Mouse (Mus musculus) forelimb bud, embryonic 11.5 days (tissue): ENCODE results near the gene Wnk2.
A peak's percentile ranks its signal among the peaks of the same experiment; 100 is the strongest.

Experiments used
- DNase-seq: peaks from one replicate; pipeline ENCODE4 v3.0.0-alpha.2; 2012; ENCODE audit warnings: low read depth, low spot score

The Wnk2 gene

DNA sequence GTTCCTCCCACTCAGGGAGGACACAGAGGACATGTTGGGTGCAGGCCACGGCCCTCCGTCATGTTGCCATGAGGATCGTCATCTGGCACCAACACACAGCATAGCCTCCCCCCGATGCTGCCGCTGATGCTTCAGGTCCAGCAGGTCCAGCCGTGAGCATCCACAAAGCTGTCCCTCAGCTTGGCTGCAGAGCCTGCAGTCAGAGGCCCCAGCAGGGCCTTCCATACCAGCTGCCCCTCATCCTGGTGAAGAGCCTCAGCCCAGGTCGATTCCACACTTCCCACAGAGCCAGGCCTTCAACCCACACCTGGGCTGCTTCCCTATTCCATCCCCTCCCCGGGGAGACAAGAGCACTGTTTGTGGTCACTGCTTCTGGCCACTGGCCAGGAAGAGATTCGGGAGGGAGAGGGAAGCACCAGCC lies 54.3 kb downstream of the Wnk2 start:
- no peak for DNase-seq

DNA sequence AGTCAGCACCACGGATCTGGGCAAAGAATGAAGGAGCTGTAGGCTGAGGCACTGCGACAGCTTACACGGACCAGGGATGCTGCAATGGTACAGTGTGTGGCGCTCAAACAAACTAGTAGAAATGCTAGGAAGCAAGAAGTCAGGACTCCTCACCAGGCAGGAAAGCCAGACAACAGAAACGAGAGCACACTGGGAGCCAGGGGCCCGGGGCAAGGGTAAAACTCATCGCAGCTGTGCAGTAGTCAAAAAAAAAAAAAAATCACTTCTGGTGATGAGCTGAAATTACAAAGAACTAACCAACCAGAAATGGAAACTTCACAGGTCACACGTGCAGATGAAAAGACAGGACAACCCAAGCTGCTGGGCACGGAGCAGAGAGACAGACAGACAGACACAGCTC lies 55.2 kb downstream of the Wnk2 start:
- no peak for DNase-seq

- DNase-seq, result no peak
Measured at GRCm38 (mm10) chr13:49090176-49090575, 57.6 kb downstream of the Wnk2 start.

GRCm38 (mm10) chr13:49088874-49089273 lies 58.9 kb downstream of the Wnk2 start:
- DNase-seq, result no peak

DNA sequence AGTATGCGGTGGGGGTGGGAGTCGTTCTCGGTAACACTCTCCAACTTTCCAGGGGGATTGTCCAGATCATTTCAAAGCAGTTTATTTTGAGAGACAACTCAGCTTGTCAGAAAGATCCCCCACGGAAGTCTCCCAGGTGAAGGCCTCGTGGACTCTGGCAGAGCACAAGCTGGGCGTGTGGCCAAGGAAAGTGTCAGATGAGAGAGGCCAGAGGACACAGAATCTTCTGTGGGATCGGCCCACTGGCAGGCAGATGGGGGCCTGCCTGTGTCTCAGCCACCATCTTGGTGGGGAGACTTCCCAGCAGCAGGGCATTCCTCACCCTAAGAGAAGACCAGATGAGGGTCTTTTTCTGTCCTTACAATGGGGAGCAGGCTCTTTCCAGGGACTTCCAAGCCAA lies 60.4 kb downstream of the Wnk2 start:
- DNase-seq, result no peak

DNA sequence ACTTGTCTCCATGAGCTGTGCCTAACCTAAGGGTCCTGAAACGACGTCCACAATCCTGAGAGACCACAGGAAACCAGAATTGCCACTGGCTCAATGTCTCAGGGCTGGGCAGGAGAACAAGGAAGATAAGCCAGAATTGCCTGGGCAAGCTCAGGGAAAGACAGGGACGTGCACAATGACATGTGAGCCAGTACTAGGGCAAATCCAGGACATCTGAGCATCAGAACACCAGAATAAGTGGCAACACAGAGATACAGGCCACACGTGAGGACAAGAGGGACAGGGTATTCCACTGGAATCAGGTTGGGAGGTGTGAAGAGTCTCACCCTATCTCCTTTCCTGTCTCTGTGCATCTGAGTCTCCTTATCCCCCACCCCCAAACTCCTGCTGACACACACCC lies 61.4 kb downstream of the Wnk2 start:
- DNase-seq, result no peak

GRCm38 (mm10) chr13:49085211-49085610 lies 62.6 kb downstream of the Wnk2 start:
- DNase-seq, result no peak

DNA sequence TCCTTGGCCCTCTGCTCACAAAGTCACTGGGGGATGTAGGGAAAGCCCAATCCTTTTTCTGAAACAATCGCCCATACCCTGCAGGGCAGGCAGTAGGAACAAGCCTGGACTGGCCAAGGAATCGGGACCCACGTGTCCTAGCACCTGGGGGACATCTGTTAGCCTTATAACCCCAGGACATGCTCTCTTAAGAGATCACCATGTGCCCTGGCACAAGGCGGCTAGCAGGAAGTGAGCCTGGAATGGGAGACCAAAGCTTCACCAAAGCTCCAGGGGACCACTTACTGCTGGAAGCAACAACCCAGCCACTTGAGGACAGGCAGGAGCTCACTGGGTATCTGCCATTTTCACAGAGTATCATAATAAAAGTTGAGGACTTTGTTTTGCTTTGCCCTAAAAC lies 63.0 kb downstream of the Wnk2 start:
- DNase-seq, result no peak

DNA sequence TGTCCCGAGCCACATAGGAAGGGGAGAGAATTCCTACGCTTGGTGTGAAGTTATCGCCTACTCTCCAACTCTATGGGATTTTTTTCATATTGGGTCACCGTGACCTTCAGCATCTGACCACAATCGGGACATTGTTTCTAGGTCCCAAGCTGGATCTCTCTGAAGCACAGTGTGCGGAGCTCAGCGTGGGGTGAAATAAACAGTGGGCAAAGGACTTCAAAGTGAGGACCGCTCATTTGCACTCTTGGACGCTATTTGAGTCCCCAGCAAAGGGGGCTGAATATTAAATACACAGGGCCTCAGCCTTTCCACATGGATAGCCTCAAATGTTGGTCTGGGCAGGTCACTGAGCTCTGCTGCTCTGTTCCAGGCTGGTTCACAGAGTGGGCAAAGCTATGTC lies 63.9 kb downstream of the Wnk2 start:
- DNase-seq, result no peak

DNA sequence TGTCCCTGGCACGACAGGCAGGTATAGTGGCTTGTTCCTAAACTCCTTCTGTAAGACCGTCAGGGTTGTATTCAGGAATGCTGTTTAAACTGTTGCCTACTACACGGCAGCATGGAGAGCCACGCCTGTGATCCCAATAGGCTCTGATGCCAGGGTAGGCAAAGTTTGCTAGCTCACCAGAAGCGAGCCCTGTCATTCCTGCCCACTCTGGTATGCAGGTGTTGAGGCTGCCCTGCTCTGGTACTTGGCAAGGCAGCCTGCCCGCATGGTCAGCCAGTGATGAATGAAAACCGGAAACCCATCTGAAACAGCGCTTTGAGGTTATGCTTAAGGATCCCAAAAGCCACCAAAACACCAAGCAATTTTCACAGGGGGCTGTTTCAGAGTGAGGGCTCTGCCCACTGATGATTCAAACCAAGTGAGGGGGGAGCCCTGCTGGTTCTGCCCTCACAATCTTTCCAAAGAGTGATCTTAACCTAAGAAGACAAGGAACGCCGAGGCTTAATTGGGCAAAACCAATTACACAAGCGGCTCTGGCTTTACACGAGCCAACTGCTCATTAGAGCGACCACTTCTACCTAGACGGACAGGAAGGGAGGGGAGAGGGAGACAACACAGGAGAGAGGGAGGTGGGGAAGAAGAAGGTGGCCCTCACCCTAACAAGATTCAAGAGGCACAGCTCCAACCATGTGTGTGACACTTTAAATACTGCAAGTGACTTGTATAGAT lies 65.5 kb downstream of the Wnk2 start:
- peak; percentile 7 for DNase-seq

GRCm38 (mm10) chr13:49076196-49076595 lies 71.6 kb downstream of the Wnk2 start:
- no peak for DNase-seq

- no peak for DNase-seq
Measured at GRCm38 (mm10) chr13:49075377-49075776, 72.4 kb downstream of the Wnk2 start.

DNA sequence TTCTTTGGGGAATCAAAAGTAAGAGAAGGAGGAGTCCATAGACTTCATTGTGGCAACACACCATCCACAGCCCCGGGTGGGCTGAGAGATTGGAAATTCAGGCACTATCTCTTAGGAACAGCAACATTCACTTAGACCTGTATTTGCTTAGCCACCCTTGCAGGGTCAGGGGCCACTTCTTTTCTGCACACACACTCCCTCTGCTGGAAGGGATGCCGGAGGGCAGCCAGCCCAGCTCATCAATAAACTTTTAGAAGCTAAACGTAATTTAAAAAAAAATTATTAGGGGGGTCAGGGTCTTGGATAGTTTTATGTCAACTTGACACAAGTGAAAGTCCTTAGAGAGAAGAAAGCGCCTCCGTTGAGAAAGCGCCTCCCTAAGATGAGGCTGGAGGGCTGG lies 74.5 kb downstream of the Wnk2 start:
- no peak for DNase-seq

- DNase-seq, result no peak
Measured at GRCm38 (mm10) chr13:49071861-49072260, 76.0 kb downstream of the Wnk2 start.

DNA sequence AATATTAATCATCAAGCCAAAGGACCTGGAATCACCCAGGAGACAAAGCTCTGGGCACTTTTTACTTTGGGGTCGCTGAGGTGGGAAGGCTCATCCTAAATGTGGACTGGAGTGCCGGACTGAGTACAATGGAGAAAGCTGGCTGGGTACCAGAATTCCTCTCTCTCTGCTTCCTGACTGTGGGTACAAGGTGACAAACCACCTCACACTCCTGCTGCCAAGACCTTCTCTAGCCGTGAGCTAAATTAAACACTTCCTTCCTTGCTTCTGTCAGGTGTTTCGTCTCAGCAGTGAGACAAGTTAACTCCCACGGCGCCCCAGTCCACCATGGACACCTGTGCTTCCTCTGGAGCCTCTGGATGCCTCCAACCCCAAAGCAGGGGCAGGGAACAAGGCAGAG lies 77.8 kb downstream of the Wnk2 start:
- no peak for DNase-seq

DNA sequence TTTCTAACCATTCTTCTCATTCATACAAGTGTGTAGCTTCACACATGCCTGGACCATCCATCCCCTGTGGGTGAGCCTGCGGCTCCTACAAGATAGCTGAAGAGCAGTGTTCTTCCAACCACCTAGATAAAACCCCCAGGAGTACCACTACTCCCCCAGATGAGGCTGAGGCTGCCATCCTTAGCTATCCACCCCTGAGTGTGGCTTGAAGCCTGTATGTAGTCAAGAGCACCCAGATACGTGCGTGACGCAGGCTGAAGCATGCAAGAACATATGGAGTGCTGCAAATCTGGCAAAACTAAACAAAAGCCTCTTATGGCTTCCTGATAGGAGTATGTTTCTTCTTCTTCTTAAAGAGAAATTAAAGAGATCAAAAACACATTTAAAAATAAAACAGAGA lies 78.4 kb downstream of the Wnk2 start:
- no peak for DNase-seq

DNA sequence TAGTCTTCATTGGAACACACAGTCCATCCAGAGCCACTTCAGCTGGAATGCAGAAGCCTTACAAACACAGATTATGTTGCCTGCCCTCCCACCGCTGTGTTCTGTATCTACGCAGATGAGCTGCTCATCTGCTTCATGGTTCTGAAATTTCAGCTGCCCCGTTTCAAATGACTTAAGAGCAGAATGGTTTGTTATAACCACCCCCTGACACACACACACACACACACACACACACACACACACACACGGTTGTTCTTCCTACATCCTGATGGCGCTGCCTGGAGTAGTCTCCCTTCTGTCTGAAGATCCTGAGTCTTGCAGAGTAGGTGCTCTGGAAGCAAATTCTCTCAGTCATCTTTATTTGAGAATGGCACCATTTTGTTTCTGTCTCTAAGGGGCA lies 83.6 kb downstream of the Wnk2 start:
- no peak for DNase-seq

GRCm38 (mm10) chr13:49060456-49060855 lies 87.4 kb downstream of the Wnk2 start:
- DNase-seq, result no peak

DNA sequence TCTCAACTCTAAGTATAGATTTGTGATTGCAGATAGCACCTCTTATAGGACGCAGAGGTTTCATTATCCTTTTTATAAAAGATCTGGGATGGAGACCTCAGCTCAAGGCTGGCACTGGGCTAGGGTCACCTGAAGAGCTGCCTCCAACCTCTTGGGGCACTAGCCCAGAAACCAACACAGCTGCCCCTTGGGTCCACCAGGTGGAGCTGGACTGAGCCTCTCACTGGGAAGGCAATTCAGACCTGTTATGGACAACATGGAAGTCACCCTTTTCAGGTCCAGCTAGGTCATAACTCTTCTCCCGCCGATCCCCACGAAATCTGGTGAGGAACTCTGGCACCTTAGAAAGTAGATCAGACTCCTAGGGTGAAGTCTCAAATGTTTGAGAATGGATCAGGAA lies 89.3 kb downstream of the Wnk2 start:
- no peak for DNase-seq

DNA sequence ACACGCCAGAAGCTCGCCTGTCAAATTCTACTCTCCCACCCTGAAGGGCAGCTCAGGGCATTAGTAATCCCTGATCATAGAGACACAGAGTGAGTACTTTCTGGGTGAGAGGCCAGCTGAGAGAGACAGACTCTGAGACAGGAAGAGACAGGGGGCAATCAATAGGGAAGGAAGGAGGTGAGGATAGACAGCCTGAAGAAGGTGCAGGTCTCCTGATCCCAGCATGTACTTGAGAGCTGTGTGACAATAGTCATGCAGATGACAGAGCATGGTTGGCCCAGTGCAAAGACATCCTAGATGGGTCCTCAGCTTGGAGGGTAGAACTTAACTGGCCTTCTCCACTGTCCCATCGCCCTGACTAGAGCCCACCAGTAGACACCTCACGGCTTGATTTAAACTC lies 91.5 kb downstream of the Wnk2 start:
- no peak for DNase-seq

DNA sequence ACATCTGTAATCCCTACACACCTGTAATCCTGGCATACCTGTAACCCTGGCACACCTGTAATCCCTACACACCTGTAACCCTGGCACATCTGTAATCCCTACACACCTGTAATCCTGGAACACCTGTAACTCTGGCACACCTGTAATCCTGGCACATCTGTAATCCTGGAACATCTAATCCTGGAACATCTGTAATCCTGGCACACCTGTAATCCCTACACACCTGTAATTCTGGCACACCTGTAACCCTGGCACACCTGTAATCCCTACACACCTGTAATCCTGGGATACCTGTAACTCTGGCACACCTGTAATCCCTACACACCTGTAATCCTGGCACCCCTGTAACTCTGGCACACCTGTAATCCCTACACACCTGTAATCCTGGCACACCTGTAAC lies 93.1 kb downstream of the Wnk2 start:
- DNase-seq, result peak; percentile 9

- DNase-seq, result peak; percentile 26
Measured at GRCm38 (mm10) chr13:49053333-49053732, 94.5 kb downstream of the Wnk2 start.

DNA sequence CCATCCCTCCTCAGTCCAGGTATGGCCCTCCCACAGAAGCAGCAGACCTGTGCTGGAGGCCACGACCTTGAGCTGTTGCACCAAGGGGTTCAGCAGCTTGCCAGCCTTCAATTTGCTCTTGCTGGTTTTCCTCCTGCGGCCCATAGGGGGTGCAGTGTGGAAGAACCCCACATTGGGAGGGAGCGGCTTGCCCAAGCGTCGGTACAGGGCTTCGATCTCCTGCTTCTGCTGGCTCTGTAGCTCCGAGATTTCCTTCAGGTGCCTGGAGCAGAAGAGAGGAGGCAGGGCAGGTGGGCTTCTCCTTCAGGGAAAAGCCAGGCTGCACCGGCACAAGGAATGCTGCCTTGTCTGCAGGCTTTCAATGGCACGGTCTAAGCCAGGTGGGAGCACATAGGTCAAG lies 95.3 kb downstream of the Wnk2 start:
- DNase-seq, result peak; percentile 13

GRCm38 (mm10) chr13:49047393-49047792 lies 100.4 kb downstream of the Wnk2 start:
- DNase-seq, result no peak
